Mouse (Mus musculus): ENCODE measurements around the gene Daam1. TPM values are rescaled to one million over a fixed set of nuclear protein-coding genes. Genes with fewer than 3 reads are reported as not detected.

The Daam1 gene
- polyA plus RNA-seq, 1 experiment from 2014 or later = 26.5 TPM

GRCm38 (mm10) chr12:71848037-71848776 lies 17.3 kb downstream of the Daam1 start:
- H3K9ac ChIP-seq = no peak overlapping the region
- H3K4me3 ChIP-seq = no peak overlapping the region
- 61% methylated on average over 5 of the region's 5 CpGs for WGBS
- ATAC-seq (ENCODE audit: low FRiP score, low read depth) = no peak
- H3K9me3 ChIP-seq = no peaks in the 10 kb centered on the region
- no peak overlapping the region for H3K4me2 ChIP-seq
- H3K27me3 ChIP-seq = no peaks in the 10 kb centered on the region
- no peaks in the 10 kb centered on the region for H3K36me3 ChIP-seq
- peaks cover 17% of the 10 kb centered on the region for H3K4me1 ChIP-seq (replicated peaks)
- H3K27ac ChIP-seq (replicated peaks) = no peak overlapping the region

- no peak for ATAC-seq (ENCODE audit: low FRiP score, low read depth)
- Histone ChIP-seq H3K4me1 (replicated peaks) (peaks cover 18% of the 10 kb centered on the region), H3K4me3 (no peak overlapping the region), H3K27ac (replicated peaks) (no peak overlapping the region), H3K27me3 (no peaks in the 10 kb centered on the region), H3K9me3 (no peaks in the 10 kb centered on the region), H3K9ac (no peak overlapping the region), H3K36me3 (no peaks in the 10 kb centered on the region), H3K4me2 (no peak overlapping the region)
- WGBS = 95% methylated on average over 7 of the region's 7 CpGs
Observed at GRCm38 (mm10) chr12:71849051-71849450, 18.2 kb downstream of the Daam1 start.

GRCm38 (mm10) chr12:71850135-71850534 lies 19.3 kb downstream of the Daam1 start:
- Histone ChIP-seq H3K36me3 (no peaks in the 10 kb centered on the region), H3K27ac (replicated peaks) (no peak overlapping the region), H3K4me2 (no peak overlapping the region), H3K4me3 (no peak overlapping the region), H3K9ac (no peak overlapping the region), H3K27me3 (no peaks in the 10 kb centered on the region), H3K9me3 (no peaks in the 10 kb centered on the region), H3K4me1 (replicated peaks) (peaks cover 29% of the 10 kb centered on the region)
- no peak for ATAC-seq (ENCODE audit: low FRiP score, low read depth)
- WGBS = 82% methylated on average over 5 of the region's 5 CpGs

GRCm38 (mm10) chr12:71852678-71853077 lies 21.8 kb downstream of the Daam1 start:
- 71% methylated on average over 7 of the region's 7 CpGs for WGBS
- no peak overlapping the region for H3K9ac ChIP-seq
- no peaks in the 10 kb centered on the region for H3K9me3 ChIP-seq
- ATAC-seq (ENCODE audit: low FRiP score, low read depth) = no peak
- peaks cover 53% of the 10 kb centered on the region for H3K4me1 ChIP-seq (replicated peaks)
- no peaks in the 10 kb centered on the region for H3K36me3 ChIP-seq
- no peak overlapping the region for H3K4me3 ChIP-seq
- H3K27ac ChIP-seq (replicated peaks) = no peak overlapping the region
- no peak overlapping the region for H3K4me2 ChIP-seq
- no peaks in the 10 kb centered on the region for H3K27me3 ChIP-seq

- no peak overlapping the region for H3K4me3 ChIP-seq
- WGBS = 89% methylated on average over 3 of the region's 3 CpGs
- no peak for ATAC-seq (ENCODE audit: low FRiP score, low read depth)
- no peaks in the 10 kb centered on the region for H3K27me3 ChIP-seq
- no peak overlapping the region for H3K9ac ChIP-seq
- H3K27ac ChIP-seq (replicated peaks) = no peak overlapping the region
- peaks cover 49% of the 10 kb centered on the region for H3K4me1 ChIP-seq (replicated peaks)
- H3K36me3 ChIP-seq = no peaks in the 10 kb centered on the region
- H3K9me3 ChIP-seq = no peaks in the 10 kb centered on the region
- no peak overlapping the region for H3K4me2 ChIP-seq
Observed at GRCm38 (mm10) chr12:71853694-71854093, 22.8 kb downstream of the Daam1 start.

- Histone ChIP-seq H3K4me2 (no peak overlapping the region), H3K4me1 (replicated peaks) (peaks cover 50% of the 10 kb centered on the region), H3K36me3 (no peaks in the 10 kb centered on the region), H3K9me3 (no peaks in the 10 kb centered on the region), H3K9ac (no peak overlapping the region), H3K4me3 (no peak overlapping the region), H3K27ac (replicated peaks) (no peak overlapping the region), H3K27me3 (no peaks in the 10 kb centered on the region)
- 76% methylated on average over 6 of the region's 6 CpGs for WGBS
- ATAC-seq (ENCODE audit: low FRiP score, low read depth) = no peak
Observed at GRCm38 (mm10) chr12:71854191-71854590, 23.3 kb downstream of the Daam1 start.

- H3K4me1 ChIP-seq (replicated peaks) = peaks cover 61% of the 10 kb centered on the region
- H3K27me3 ChIP-seq = no peaks in the 10 kb centered on the region
- peak; percentile 54 for ATAC-seq (ENCODE audit: low FRiP score, low read depth)
- 0 out of 2 replicates have a peak overlapping the region, but pooled peaks have one; percentile 8 for H3K4me2 ChIP-seq
- H3K9ac ChIP-seq = no peak overlapping the region
- WGBS = 45% methylated on average over 10 of the region's 10 CpGs
- no peaks in the 10 kb centered on the region for H3K9me3 ChIP-seq
- H3K4me3 ChIP-seq = no peak overlapping the region
- H3K36me3 ChIP-seq = no peaks in the 10 kb centered on the region
- H3K27ac ChIP-seq (replicated peaks) = peak overlapping the region; percentile 56
Observed at GRCm38 (mm10) chr12:71855730-71856479, 25.0 kb downstream of the Daam1 start.

- H3K36me3 ChIP-seq = no peaks in the 10 kb centered on the region
Observed at GRCm38 (mm10) chr12:71856480-71856754, 25.5 kb downstream of the Daam1 start.

GRCm38 (mm10) chr12:71859096-71859495 lies 28.2 kb downstream of the Daam1 start:
- no peaks in the 10 kb centered on the region for H3K9me3 ChIP-seq
- H3K36me3 ChIP-seq = no peaks in the 10 kb centered on the region
- no peaks in the 10 kb centered on the region for H3K27me3 ChIP-seq
- no peak overlapping the region for H3K4me3 ChIP-seq
- no peak overlapping the region for H3K4me2 ChIP-seq
- no peak overlapping the region for H3K9ac ChIP-seq
- no peak for ATAC-seq (ENCODE audit: low FRiP score, low read depth)
- H3K4me1 ChIP-seq (replicated peaks) = peaks cover 60% of the 10 kb centered on the region
- no peak overlapping the region for H3K27ac ChIP-seq (replicated peaks)
- WGBS = 56% methylated on average over 5 of the region's 5 CpGs

More at GRCm38 (mm10) chr12:71856480-71856754, 25.5 kb downstream of the Daam1 start:
- ATAC-seq (ENCODE audit: low FRiP score, low read depth) = no peak
- H3K4me2 ChIP-seq = 0 out of 2 replicates have a peak overlapping the region, but pooled peaks have one; percentile 8
- H3K9me3 ChIP-seq = no peaks in the 10 kb centered on the region
- H3K27ac ChIP-seq (replicated peaks) = peak overlapping the region; percentile 56
- H3K9ac ChIP-seq = no peak overlapping the region
- no peaks in the 10 kb centered on the region for H3K27me3 ChIP-seq
- peaks cover 62% of the 10 kb centered on the region for H3K4me1 ChIP-seq (replicated peaks)
- H3K4me3 ChIP-seq = no peak overlapping the region

GRCm38 (mm10) chr12:71863846-71864543 lies 33.1 kb downstream of the Daam1 start:
- Histone ChIP-seq H3K27ac (replicated peaks) (no peak overlapping the region), H3K9me3 (no peaks in the 10 kb centered on the region), H3K4me3 (no peak overlapping the region), H3K4me2 (no peak overlapping the region), H3K9ac (no peak overlapping the region), H3K27me3 (no peaks in the 10 kb centered on the region), H3K36me3 (no peaks in the 10 kb centered on the region), H3K4me1 (replicated peaks) (peaks cover 38% of the 10 kb centered on the region)
- no peak for ATAC-seq (ENCODE audit: low FRiP score, low read depth)
- WGBS = 66% methylated on average over 10 of the region's 10 CpGs

GRCm38 (mm10) chr12:71864544-71864897 lies 33.6 kb downstream of the Daam1 start:
- Histone ChIP-seq H3K27ac (replicated peaks) (no peak overlapping the region), H3K4me2 (no peak overlapping the region), H3K27me3 (no peaks in the 10 kb centered on the region), H3K36me3 (no peaks in the 10 kb centered on the region), H3K9ac (no peak overlapping the region), H3K4me3 (no peak overlapping the region), H3K4me1 (replicated peaks) (peaks cover 33% of the 10 kb centered on the region), H3K9me3 (no peaks in the 10 kb centered on the region)
- no peak for ATAC-seq (ENCODE audit: low FRiP score, low read depth)
- 30% methylated on average over 3 of the region's 3 CpGs for WGBS

GRCm38 (mm10) chr12:71865937-71866336 lies 35.1 kb downstream of the Daam1 start:
- Histone ChIP-seq H3K9me3 (no peaks in the 10 kb centered on the region), H3K4me2 (no peak overlapping the region), H3K27ac (replicated peaks) (no peak overlapping the region), H3K9ac (no peak overlapping the region), H3K27me3 (no peaks in the 10 kb centered on the region), H3K36me3 (no peaks in the 10 kb centered on the region), H3K4me3 (no peak overlapping the region), H3K4me1 (replicated peaks) (peaks cover 25% of the 10 kb centered on the region)
- ATAC-seq (ENCODE audit: low FRiP score, low read depth) = no peak
- 85% methylated on average over 3 of the region's 3 CpGs for WGBS

All from hindbrain, embryonic 15.5 days (tissue).